Mouse (Mus musculus) adipocyte (in vitro differentiated cells): ENCODE results near the gene Ear6.

Experiments
- DNase-seq: peaks from one replicate; pipeline ENCODE4 v3.0.0-alpha.2; 2016; ENCODE audit warnings: low spot score

Gene Ear6

GRCm38 (mm10) chr14:51893809-51894208, 40.3 kb downstream of the Ear6 start:
- no peak for DNase-seq

GRCm38 (mm10) chr14:51895071-51895470, 41.6 kb downstream of the Ear6 start:
- DNase-seq = no peak

DNA sequence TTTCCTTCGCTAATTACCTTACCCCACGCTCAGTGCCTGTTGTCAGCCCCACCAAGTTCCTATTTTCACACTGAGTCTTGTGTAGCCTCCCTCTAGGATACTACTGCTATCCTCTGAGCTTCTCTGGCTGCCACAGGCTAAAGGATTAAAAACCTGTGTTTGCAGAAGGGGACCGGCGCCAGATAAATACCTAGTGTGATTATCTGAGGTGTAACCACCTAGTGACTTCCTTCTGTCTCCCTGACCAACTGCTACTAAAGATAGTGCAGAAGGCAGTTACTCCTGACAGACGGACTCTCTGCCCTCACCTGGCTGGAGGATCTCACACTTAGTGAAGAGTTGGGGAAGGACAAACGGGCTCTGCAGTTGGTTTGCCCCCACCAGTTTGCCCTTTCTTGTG, 42.5 kb downstream of the Ear6 start:
- no peak for DNase-seq

DNA sequence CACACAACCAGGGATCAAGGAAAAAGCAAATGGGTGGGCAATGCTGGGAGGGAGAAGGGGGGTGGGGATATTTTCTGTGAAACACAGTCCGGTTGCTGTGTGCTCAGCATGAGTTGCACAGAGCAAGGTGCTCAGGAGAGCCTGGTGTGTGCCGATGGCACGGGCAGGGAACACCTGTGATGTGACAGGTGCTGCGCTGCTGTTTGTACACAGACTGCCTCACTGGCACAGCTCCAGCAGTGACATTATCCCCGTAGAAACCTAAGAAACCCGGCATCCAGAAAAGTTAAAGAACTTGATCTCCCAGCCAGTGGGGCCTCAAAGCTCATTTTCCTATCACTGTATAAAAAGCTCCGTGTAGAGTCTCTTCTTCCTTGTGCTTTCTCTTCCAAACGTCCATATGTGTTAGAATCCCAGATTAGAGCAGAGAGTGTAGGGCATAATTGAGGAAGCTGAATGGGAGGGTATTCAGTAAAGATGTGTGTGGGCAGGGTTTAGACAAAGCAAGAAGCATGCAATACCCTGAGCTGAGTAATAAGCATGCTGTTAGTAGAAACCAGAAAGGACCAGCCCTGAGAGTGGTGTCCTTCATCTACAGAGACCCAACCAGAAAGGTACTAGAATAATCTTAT, 43.2 kb downstream of the Ear6 start:
- DNase-seq = no peak

- no peak for DNase-seq
Measured at GRCm38 (mm10) chr14:51899351-51899750, 45.9 kb downstream of the Ear6 start.

- peak; percentile 75 for DNase-seq
Measured at GRCm38 (mm10) chr14:51902806-51903710, 49.6 kb downstream of the Ear6 start.

DNA sequence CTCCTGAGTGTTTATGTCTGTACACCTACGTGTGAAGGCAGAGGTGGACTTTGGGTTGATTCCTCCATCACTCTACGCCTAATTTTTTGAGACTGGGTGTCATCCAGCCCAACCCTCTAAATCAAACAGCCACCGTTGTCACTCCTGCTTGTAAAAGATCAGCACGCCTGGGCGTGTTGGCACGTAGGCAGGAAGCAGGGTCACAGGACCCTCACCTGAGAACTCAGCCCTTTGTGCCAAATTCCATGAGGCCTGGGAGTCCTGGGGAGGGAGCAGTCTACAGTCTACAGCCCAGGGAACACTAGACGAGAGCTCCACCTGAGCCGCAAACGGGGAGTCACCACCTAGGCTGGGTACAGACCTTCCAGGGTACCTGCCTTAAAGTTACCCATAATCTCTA, 50.3 kb downstream of the Ear6 start:
- no peak for DNase-seq
